ENCODE assay signal across 39 mouse cellular contexts in the genomic region with DNA sequence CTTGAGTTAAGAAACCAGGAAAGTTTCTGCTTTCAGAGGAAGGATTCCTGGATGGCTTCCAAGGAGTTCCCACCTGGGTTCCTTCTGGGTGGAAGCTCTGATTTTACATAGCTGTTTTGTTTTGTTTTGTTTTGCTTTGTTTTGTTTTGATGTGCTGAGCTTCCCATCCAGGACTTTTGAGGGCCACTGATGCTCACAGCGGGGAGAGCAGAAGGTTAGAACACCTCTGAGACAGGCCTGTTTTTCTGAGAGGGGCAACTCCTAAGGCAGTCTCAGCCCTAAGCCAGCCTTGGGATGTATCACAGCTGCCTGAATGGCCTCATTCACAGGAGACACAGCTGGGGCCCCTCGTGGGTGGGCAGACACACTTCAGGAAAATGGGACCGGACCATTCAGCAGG. TPM values are rescaled to one million over a fixed set of nuclear protein-coding genes. Genes with fewer than 3 reads are reported as not detected.
A peak's percentile ranks its signal among the peaks of the same experiment; 100 is the strongest.
DNase-seq lines count a peak whose midpoint lies in the region; ATAC-seq and TF ChIP-seq lines count a peak whose summit lies in the region.
"Had no signal": no experiment of that assay in that cellular context is flagged by ENCODE, and none has a peak within 500 bp of the region (broad histone marks: within the 10 kb centered on the region; RNA-seq: fewer than 3 reads in every experiment).

No protein-coding gene starts in this region.

- 28% methylated on average over 3 of the region's 3 CpGs for WGBS in hindbrain, embryonic 13.5 days
- WGBS in hindbrain, postnatal 0 days, result 30% methylated on average over 3 of the region's 3 CpGs
- WGBS in neural tube, embryonic 13.5 days, result 34% methylated on average over 3 of the region's 3 CpGs
- WGBS in neural tube, embryonic 15.5 days, result 32% methylated on average over 3 of the region's 3 CpGs
- WGBS in intestine, embryonic 16.5 days, result 49% methylated on average over 3 of the region's 3 CpGs
- WGBS in liver, postnatal 0 days (ENCODE audit: insufficient replicate concordance), result 62% methylated on average over 3 of the region's 3 CpGs

- H3K36me3 ChIP-seq in hindbrain, embryonic 13.5 days, result peaks cover under 1% of the 10 kb centered on the region; the same call in 1 of the 2 replicates
- no peaks in the 10 kb centered on the region for H3K36me3 ChIP-seq in hindbrain, postnatal 0 days (ENCODE audit: insufficient read depth, low read length)
- peaks cover 3% of the 10 kb centered on the region for H3K36me3 ChIP-seq in neural tube, embryonic 13.5 days
- H3K36me3 ChIP-seq in neural tube, embryonic 15.5 days, result no peaks in the 10 kb centered on the region
- peaks cover 3% of the 10 kb centered on the region for H3K36me3 ChIP-seq in ES-E14 (ENCODE audit: control insufficient read depth, insufficient read depth, low read length, poor library complexity, severe bottlenecking)
- H3K36me3 ChIP-seq in intestine, embryonic 16.5 days (ENCODE audit: control insufficient read depth, insufficient read depth, low read length), result no peaks in the 10 kb centered on the region; the same call in 1 of the 2 replicates
- H3K36me3 ChIP-seq in liver, postnatal 0 days (replicated peaks; ENCODE audit: insufficient read depth, low read length), result no peaks in the 10 kb centered on the region
- H3K36me3 ChIP-seq: hindbrain, embryonic 15.5 days; limb, embryonic 15.5 days had no signal

- H3K9ac ChIP-seq in hindbrain, embryonic 13.5 days, result no peak overlapping the region
- no peak overlapping the region for H3K9ac ChIP-seq in hindbrain, postnatal 0 days (replicated peaks; ENCODE audit: low read length)
- 0 out of 2 replicates have a peak overlapping the region, but pooled peaks have one; percentile 26 for H3K9ac ChIP-seq in neural tube, embryonic 13.5 days
- no peak overlapping the region for H3K9ac ChIP-seq in neural tube, embryonic 15.5 days (replicated peaks)
- H3K9ac ChIP-seq in ES-E14 (ENCODE audit: insufficient read depth, low read depth, low read length, poor library complexity, severe bottlenecking), result no peak overlapping the region; the same call in 1 of the 2 replicates
- H3K9ac ChIP-seq in intestine, embryonic 16.5 days (ENCODE audit: low read depth, low read length), result peak overlapping the region; percentile 15; the same call in 1 of the 2 replicates
- no peak overlapping the region for H3K9ac ChIP-seq in liver, postnatal 0 days (replicated peaks)
- H3K9ac ChIP-seq: hindbrain, embryonic 15.5 days; limb, embryonic 15.5 days; liver, embryonic 14.5 days; lung, embryonic 14.5 days had no signal

- 0 out of 2 replicates have a peak overlapping the region, but pooled peaks have one; percentile 23 for H3K27ac ChIP-seq in hindbrain, embryonic 13.5 days
- no peak overlapping the region for H3K27ac ChIP-seq in hindbrain, postnatal 0 days
- H3K27ac ChIP-seq in neural tube, embryonic 13.5 days (replicated peaks), result peak overlapping the region; percentile 38; the same call in 1 of the 2 replicates
- no peak overlapping the region for H3K27ac ChIP-seq in neural tube, embryonic 15.5 days (replicated peaks)
- peak overlapping the region; percentile 79 for H3K27ac ChIP-seq in ES-E14 (ENCODE audit: insufficient read depth, low read depth, low read length, poor library complexity, severe bottlenecking)
- H3K27ac ChIP-seq in intestine, embryonic 16.5 days (ENCODE audit: low read length), result no peak overlapping the region
- H3K27ac ChIP-seq in liver, postnatal 0 days (ENCODE audit: low read depth), result no peak overlapping the region
- H3K27ac ChIP-seq: hindbrain, embryonic 15.5 days; limb, embryonic 15.5 days; liver, embryonic 14.5 days; midbrain, embryonic 10.5 days had no signal

- H3K27me3 ChIP-seq in hindbrain, embryonic 13.5 days, result no peaks in the 10 kb centered on the region
- no peaks in the 10 kb centered on the region for H3K27me3 ChIP-seq in hindbrain, postnatal 0 days (ENCODE audit: insufficient read depth, low read length)
- no peaks in the 10 kb centered on the region for H3K27me3 ChIP-seq in neural tube, embryonic 13.5 days
- H3K27me3 ChIP-seq in neural tube, embryonic 15.5 days (replicated peaks), result no peaks in the 10 kb centered on the region
- no peaks in the 10 kb centered on the region for H3K27me3 ChIP-seq in intestine, embryonic 16.5 days (replicated peaks; ENCODE audit: control insufficient read depth, insufficient read depth, low read length)
- H3K27me3 ChIP-seq in liver, postnatal 0 days (ENCODE audit: insufficient read depth, low read length), result no peaks in the 10 kb centered on the region
- H3K27me3 ChIP-seq: hindbrain, embryonic 15.5 days; limb, embryonic 15.5 days; Patski had no signal

- H3K9me3 ChIP-seq in hindbrain, embryonic 13.5 days, result no peaks in the 10 kb centered on the region
- H3K9me3 ChIP-seq in hindbrain, postnatal 0 days (ENCODE audit: low read length), result no peaks in the 10 kb centered on the region
- H3K9me3 ChIP-seq in neural tube, embryonic 13.5 days, result no peaks in the 10 kb centered on the region; the same call in 1 of the 2 replicates
- no peaks in the 10 kb centered on the region for H3K9me3 ChIP-seq in neural tube, embryonic 15.5 days (replicated peaks)
- H3K9me3 ChIP-seq in ES-E14 (ENCODE audit: control insufficient read depth, insufficient read depth, low read depth, low read length), result no peaks in the 10 kb centered on the region
- H3K9me3 ChIP-seq in intestine, embryonic 16.5 days (ENCODE audit: control insufficient read depth, low read length), result no peaks in the 10 kb centered on the region
- no peaks in the 10 kb centered on the region for H3K9me3 ChIP-seq in liver, postnatal 0 days (ENCODE audit: low read length)
- H3K9me3 ChIP-seq: hindbrain, embryonic 15.5 days; limb, embryonic 15.5 days; midbrain, embryonic 10.5 days had no signal

- TF ChIP-seq EP300 in liver, postnatal 0 days (IDR thresholded peaks at IDR 0.05; ENCODE audit: low read depth), result no peak

- H3K4me3 ChIP-seq in hindbrain, embryonic 13.5 days, result no peak overlapping the region
- H3K4me3 ChIP-seq in hindbrain, postnatal 0 days (ENCODE audit: low read length), result no peak overlapping the region
- no peak overlapping the region for H3K4me3 ChIP-seq in neural tube, embryonic 13.5 days
- no peak overlapping the region for H3K4me3 ChIP-seq in neural tube, embryonic 15.5 days (replicated peaks)
- H3K4me3 ChIP-seq in ES-E14 (ENCODE audit: insufficient read depth in 1 of 2, low read depth in 1 of 2, low read length in 2 of 2, poor library complexity in 1 of 2, severe bottlenecking in 1 of 2), result no peak overlapping the region
- H3K4me3 ChIP-seq in intestine, embryonic 16.5 days (ENCODE audit: low read length), result no peak overlapping the region
- no peak overlapping the region for H3K4me3 ChIP-seq in liver, postnatal 0 days (ENCODE audit: low read depth, low read length)
- H3K4me3 ChIP-seq: hindbrain, embryonic 15.5 days; limb, embryonic 15.5 days; midbrain, embryonic 10.5 days; myocyte had no signal

- ATAC-seq in hindbrain, embryonic 13.5 days (ENCODE audit: low FRiP score), result no peak
- ATAC-seq in hindbrain, postnatal 0 days, result no peak
- no peak for ATAC-seq in neural tube, embryonic 13.5 days (ENCODE audit: low read depth)
- no peak for ATAC-seq in neural tube, embryonic 15.5 days (ENCODE audit: low FRiP score)
- no peak for ATAC-seq in intestine, embryonic 16.5 days
- no peak for ATAC-seq in liver, postnatal 0 days
- ATAC-seq: CD4-positive, CD25-positive, alpha-beta regulatory T cell, adult 4 months; forebrain, embryonic 14.5 days; midbrain, embryonic 16.5 days; Patski had no signal

- in situ Hi-C loops in ES-E14 (cut with MboI; ENCODE audit: low sequenced_read_pairs in 2 of 2, unreplicated experiment in 2 of 2), result no loop called here

- H3K4me1 ChIP-seq in hindbrain, embryonic 13.5 days (replicated peaks), result peaks cover 11% of the 10 kb centered on the region
- peaks cover 8% of the 10 kb centered on the region for H3K4me1 ChIP-seq in hindbrain, postnatal 0 days (ENCODE audit: insufficient read depth, low read length)
- H3K4me1 ChIP-seq in neural tube, embryonic 13.5 days (replicated peaks), result peaks cover 28% of the 10 kb centered on the region
- H3K4me1 ChIP-seq in neural tube, embryonic 15.5 days, result peaks cover 11% of the 10 kb centered on the region
- peaks cover 5 to 43% of the 10 kb centered on the region in 2 experiments for H3K4me1 ChIP-seq in ES-E14 (ENCODE audit: control insufficient read depth in 2 of 2, insufficient read depth in 2 of 2, low read length in 2 of 2, poor library complexity in 1 of 2)
- peaks cover 17% of the 10 kb centered on the region for H3K4me1 ChIP-seq in intestine, embryonic 16.5 days (ENCODE audit: control insufficient read depth, insufficient read depth, low read length)
- H3K4me1 ChIP-seq in liver, postnatal 0 days (ENCODE audit: insufficient read depth), result no peaks in the 10 kb centered on the region

- H3K4me2 ChIP-seq in hindbrain, embryonic 13.5 days, result no peak overlapping the region
- H3K4me2 ChIP-seq in hindbrain, postnatal 0 days (ENCODE audit: low read depth, low read length), result no peak overlapping the region
- H3K4me2 ChIP-seq in neural tube, embryonic 13.5 days, result peak overlapping the region; percentile 7; the same call in 1 of the 2 replicates
- H3K4me2 ChIP-seq in neural tube, embryonic 15.5 days, result no peak overlapping the region
- no peak overlapping the region for H3K4me2 ChIP-seq in intestine, embryonic 16.5 days (ENCODE audit: low read depth, low read length)
- H3K4me2 ChIP-seq in liver, postnatal 0 days (ENCODE audit: low read depth, low read length), result no peak overlapping the region
- H3K4me2 ChIP-seq: heart, embryonic 11.5 days; hindbrain, embryonic 15.5 days; limb, embryonic 15.5 days; lung, embryonic 14.5 days had no signal

- TF ChIP-seq CTCF in hindbrain, postnatal 0 days (IDR thresholded peaks at IDR 0.05; ENCODE audit: low read depth), result no peak
- no peak for TF ChIP-seq CTCF in liver, postnatal 0 days (IDR thresholded peaks at IDR 0.05; ENCODE audit: low read depth)

- DNase-seq in hindbrain, postnatal 0 days (ENCODE audit: low spot score), result no peak
- DNase-seq in ES-E14 (ENCODE audit: low read depth, low spot score), result no peak
- DNase-seq in liver, postnatal 0 days, result no peak
- DNase-seq: adrenal gland, postnatal 25 days; cerebellum, adult 11-12 months; cerebellum, adult 9-11 months; gastrocnemius, postnatal 14 days; heart, postnatal 36 days; kidney, adult 11 months; kidney, postnatal 4 days; lung, embryonic 14.5 days; lung, postnatal 14 days; right cerebral cortex, adult 18-20 months; spleen, adult 18-20 months; thymus, adult 2 months; thymus, postnatal 36 days had no signal

RNA-seq across cellular contexts. Expression of gene Mif, which starts 8.4 kb away (rescaled TPM):
- polyA plus RNA-seq in hindbrain, embryonic 13.5 days (2015; fragmentation: Nextera tagmentation; extraction: Ambion mirVana), result 1,531 and 1,576 TPM in 2 replicates
- 1,072 and 1,222 TPM in 2 replicates for total RNA-seq in hindbrain, postnatal 0 days (2014; rRNA removed)
- polyA plus RNA-seq in hindbrain, postnatal 0 days (2015; fragmentation: Nextera tagmentation; extraction: Ambion mirVana), result 1,792 and 1,891 TPM in 2 replicates
- polyA plus RNA-seq in neural tube, embryonic 13.5 days (2015; fragmentation: Nextera tagmentation; extraction: Ambion mirVana), result 1,679 and 1,725 TPM in 2 replicates
- 1,840 and 1,880 TPM in 2 replicates for polyA plus RNA-seq in neural tube, embryonic 15.5 days (2015; fragmentation: Nextera tagmentation; extraction: Ambion mirVana)
- total RNA-seq in ES-E14 (2012; rRNA removed), result 1,434 and 2,185 TPM in 2 replicates
- polyA plus RNA-seq in intestine, embryonic 16.5 days (2015; fragmentation: Nextera tagmentation; extraction: Ambion mirVana), result 1,982 and 2,201 TPM in 2 replicates
- polyA plus RNA-seq in liver, postnatal 0 days (2015; fragmentation: Nextera tagmentation; extraction: Ambion mirVana), result 1,043 and 1,160 TPM in 2 replicates

RNA-seq across cellular contexts. Expression of gene Gstt2, which starts 14.5 kb away (rescaled TPM):
- 6.9 and 7.1 TPM in 2 replicates for polyA plus RNA-seq in hindbrain, embryonic 13.5 days (2015; fragmentation: Nextera tagmentation; extraction: Ambion mirVana)
- 2.1 and 10.2 TPM in 2 replicates for total RNA-seq in hindbrain, postnatal 0 days (2014; rRNA removed)
- polyA plus RNA-seq in hindbrain, postnatal 0 days (2015; fragmentation: Nextera tagmentation; extraction: Ambion mirVana), result 9.3 and 11.1 TPM in 2 replicates
- polyA plus RNA-seq in neural tube, embryonic 13.5 days (2015; fragmentation: Nextera tagmentation; extraction: Ambion mirVana), result 5.8 and 8.0 TPM in 2 replicates
- polyA plus RNA-seq in neural tube, embryonic 15.5 days (2015; fragmentation: Nextera tagmentation; extraction: Ambion mirVana), result 6.3 and 16.2 TPM in 2 replicates
- 17.8 and 35.8 TPM in 2 replicates for total RNA-seq in ES-E14 (2012; rRNA removed)
- 78.3 and 83.7 TPM in 2 replicates for polyA plus RNA-seq in intestine, embryonic 16.5 days (2015; fragmentation: Nextera tagmentation; extraction: Ambion mirVana)
- 148 and 175 TPM in 2 replicates for polyA plus RNA-seq in liver, postnatal 0 days (2015; fragmentation: Nextera tagmentation; extraction: Ambion mirVana)

RNA-seq across cellular contexts. Expression of gene Gstt4, which starts 29.3 kb away (rescaled TPM):
- not detected in 2 replicates for polyA plus RNA-seq in hindbrain, embryonic 13.5 days (2015; fragmentation: Nextera tagmentation; extraction: Ambion mirVana)
- total RNA-seq in hindbrain, postnatal 0 days (2014; rRNA removed), result not detected in 2 replicates
- polyA plus RNA-seq in hindbrain, postnatal 0 days (2015; fragmentation: Nextera tagmentation; extraction: Ambion mirVana), result not detected in 2 replicates
- not detected in 2 replicates for polyA plus RNA-seq in neural tube, embryonic 13.5 days (2015; fragmentation: Nextera tagmentation; extraction: Ambion mirVana)
- polyA plus RNA-seq in neural tube, embryonic 15.5 days (2015; fragmentation: Nextera tagmentation; extraction: Ambion mirVana), result not detected in 2 replicates
- total RNA-seq in ES-E14 (2012; rRNA removed), result not detected in 2 replicates
- polyA plus RNA-seq in intestine, embryonic 16.5 days (2015; fragmentation: Nextera tagmentation; extraction: Ambion mirVana), result not detected in 2 replicates
- polyA plus RNA-seq in liver, postnatal 0 days (2015; fragmentation: Nextera tagmentation; extraction: Ambion mirVana), result not detected in 2 replicates
- total RNA-seq: adrenal gland, adult 18-20 months; adrenal gland, postnatal 25 days; gastrocnemius, postnatal 14 days; granulocyte monocyte progenitor cell, adult 5-6 weeks; heart, postnatal 36 days; layer of hippocampus, postnatal 25 days; left cerebral cortex, adult 8-10 months; left cerebral cortex, postnatal 36 days; MEL had no signal
- polyA plus RNA-seq: CD4-positive, CD25-positive, alpha-beta regulatory T cell, adult 4 months; forebrain, embryonic 14.5 days; heart, embryonic 11.5 days; heart, embryonic 16.5 days; hindbrain, embryonic 15.5 days; kidney, embryonic 16.5 days; limb, embryonic 15.5 days; lung, embryonic 14.5 days; midbrain, embryonic 10.5 days; midbrain, embryonic 16.5 days; myocyte; Patski; stomach, embryonic 16.5 days had no signal

RNA-seq across cellular contexts. Expression of gene Derl3, which starts 41.5 kb away (rescaled TPM):
- polyA plus RNA-seq in hindbrain, embryonic 13.5 days (2015; fragmentation: Nextera tagmentation; extraction: Ambion mirVana), result 1.7 and 1.8 TPM in 2 replicates
- total RNA-seq in hindbrain, postnatal 0 days (2014; rRNA removed), result 0.79 and 1.8 TPM in 2 replicates
- polyA plus RNA-seq in hindbrain, postnatal 0 days (2015; fragmentation: Nextera tagmentation; extraction: Ambion mirVana), result 0.63 and 0.74 TPM in 2 replicates
- 2.1 and 2.9 TPM in 2 replicates for polyA plus RNA-seq in neural tube, embryonic 13.5 days (2015; fragmentation: Nextera tagmentation; extraction: Ambion mirVana)
- polyA plus RNA-seq in neural tube, embryonic 15.5 days (2015; fragmentation: Nextera tagmentation; extraction: Ambion mirVana), result 1.2 and 1.9 TPM in 2 replicates
- 19.9 and 28.1 TPM in 2 replicates for total RNA-seq in ES-E14 (2012; rRNA removed)
- 6.8 and 9.7 TPM in 2 replicates for polyA plus RNA-seq in intestine, embryonic 16.5 days (2015; fragmentation: Nextera tagmentation; extraction: Ambion mirVana)
- 0.52 and 0.95 TPM in 2 replicates for polyA plus RNA-seq in liver, postnatal 0 days (2015; fragmentation: Nextera tagmentation; extraction: Ambion mirVana)
- total RNA-seq: gastrocnemius, postnatal 14 days had no signal

RNA-seq across cellular contexts. Expression of gene Gstt1, which starts 53.3 kb away (rescaled TPM):
- 7.2 and 7.7 TPM in 2 replicates for polyA plus RNA-seq in hindbrain, embryonic 13.5 days (2015; fragmentation: Nextera tagmentation; extraction: Ambion mirVana)
- 38.1 and 39.3 TPM in 2 replicates for total RNA-seq in hindbrain, postnatal 0 days (2014; rRNA removed)
- 20.8 and 24.4 TPM in 2 replicates for polyA plus RNA-seq in hindbrain, postnatal 0 days (2015; fragmentation: Nextera tagmentation; extraction: Ambion mirVana)
- polyA plus RNA-seq in neural tube, embryonic 13.5 days (2015; fragmentation: Nextera tagmentation; extraction: Ambion mirVana), result 5.6 and 6.0 TPM in 2 replicates
- polyA plus RNA-seq in neural tube, embryonic 15.5 days (2015; fragmentation: Nextera tagmentation; extraction: Ambion mirVana), result 9.6 and 13.8 TPM in 2 replicates
- total RNA-seq in ES-E14 (2012; rRNA removed), result 5.8 and 10.7 TPM in 2 replicates
- polyA plus RNA-seq in intestine, embryonic 16.5 days (2015; fragmentation: Nextera tagmentation; extraction: Ambion mirVana), result 16.4 and 19.2 TPM in 2 replicates
- polyA plus RNA-seq in liver, postnatal 0 days (2015; fragmentation: Nextera tagmentation; extraction: Ambion mirVana), result 77.5 and 78.5 TPM in 2 replicates
- total RNA-seq: granulocyte monocyte progenitor cell, adult 5-6 weeks had no signal

Comparison
In these comparisons a context has a peak if more than half of its experiments do, and no peak if none do; other contexts are left out.
1. H3K27ac ChIP-seq: peak in hindbrain, embryonic 13.5 days (single experiment), neural tube, embryonic 13.5 days (single experiment) and ES-E14 (single experiment); none in hindbrain, postnatal 0 days (single experiment), neural tube, embryonic 15.5 days (single experiment), intestine, embryonic 16.5 days (single experiment) and liver, postnatal 0 days (single experiment).
2. H3K9ac ChIP-seq: peak in neural tube, embryonic 13.5 days (single experiment) and intestine, embryonic 16.5 days (single experiment); none in hindbrain, embryonic 13.5 days (single experiment), hindbrain, postnatal 0 days (single experiment), neural tube, embryonic 15.5 days (single experiment), ES-E14 (single experiment) and liver, postnatal 0 days (single experiment).